Mouse (Mus musculus) left cerebral cortex, adult 18-20 months (tissue): ENCODE data around the gene Plekhs1. TPM values are rescaled to one million over a fixed set of nuclear protein-coding genes. Genes with fewer than 3 reads are reported as not detected.
"Not testable (repeated sequence)": the region's sequence is repeated elsewhere in the genome, so short reads cannot be mapped to it uniquely, and the experiment has no call there.

Experiments used
- DNase-seq, 2 experiments: peaks; one replicate each; pipeline ENCODE4 v3.0.0; 2021 to 2022; ENCODE audit warnings: low spot score in 2 of 2, mixed read lengths in 1 of 2
- total RNA-seq, 2 experiments: library from RNA; stranded (reverse); gene quantifications; 2 replicates each; pipeline ENCODE4 v1.2.3; 2021

The Plekhs1 gene
- total RNA-seq, 2 experiments from 2014 or later, result 0.77 to 0.91 TPM

- DNase-seq, result no peak
Measured at GRCm38 (mm10) chr19:56455369-56455768, 6.1 kb upstream of the Plekhs1 start.

GRCm38 (mm10) chr19:56457569-56457968 lies 3.9 kb upstream of the Plekhs1 start:
- DNase-seq, result no peak

- DNase-seq, result no peak
Measured at GRCm38 (mm10) chr19:56459154-56460050, 2.0 kb upstream of the Plekhs1 start.

GRCm38 (mm10) chr19:56460241-56460640 lies 1.2 kb upstream of the Plekhs1 start:
- no peak for DNase-seq

GRCm38 (mm10) chr19:56462786-56463185 lies 1.3 kb downstream of the Plekhs1 start:
- DNase-seq, result no peak

GRCm38 (mm10) chr19:56466486-56466885 lies 5.0 kb downstream of the Plekhs1 start:
- DNase-seq, result no peak

GRCm38 (mm10) chr19:56470286-56471020 lies 9.0 kb downstream of the Plekhs1 start:
- DNase-seq, result no peak

- no peak for DNase-seq
Measured at GRCm38 (mm10) chr19:56471934-56472333, 10.5 kb downstream of the Plekhs1 start.

GRCm38 (mm10) chr19:56474869-56475550 lies 13.6 kb downstream of the Plekhs1 start:
- no peak for DNase-seq

- DNase-seq, result no peak
Measured at GRCm38 (mm10) chr19:56476546-56476945, 15.1 kb downstream of the Plekhs1 start.

GRCm38 (mm10) chr19:56477253-56477652 lies 15.8 kb downstream of the Plekhs1 start:
- no peak for DNase-seq

- DNase-seq, result no peak
Measured at GRCm38 (mm10) chr19:56477832-56478231, 16.4 kb downstream of the Plekhs1 start.

- no peak for DNase-seq
Measured at GRCm38 (mm10) chr19:56484630-56485375, 23.4 kb downstream of the Plekhs1 start.

GRCm38 (mm10) chr19:56485376-56486271 lies 24.2 kb downstream of the Plekhs1 start:
- no peak for DNase-seq

GRCm38 (mm10) chr19:56486926-56487325 lies 25.5 kb downstream of the Plekhs1 start:
- DNase-seq, result no peak

- DNase-seq, result no peak
Measured at GRCm38 (mm10) chr19:56487339-56487738, 25.9 kb downstream of the Plekhs1 start.

- no peak for DNase-seq
Measured at GRCm38 (mm10) chr19:56489601-56490000, 28.2 kb downstream of the Plekhs1 start.

- not testable (repeated sequence) for DNase-seq
Measured at GRCm38 (mm10) chr19:56494157-56494556, 32.7 kb downstream of the Plekhs1 start.

- DNase-seq, result not testable (repeated sequence)
Measured at GRCm38 (mm10) chr19:56503069-56503468, 41.6 kb downstream of the Plekhs1 start.

GRCm38 (mm10) chr19:56503525-56503924 lies 42.1 kb downstream of the Plekhs1 start:
- DNase-seq, result not testable (repeated sequence)
